Mouse (Mus musculus): ENCODE data around the gene Ncam1. TPM values are rescaled to one million over a fixed set of nuclear protein-coding genes. Genes with fewer than 3 reads are reported as not detected.
A peak's percentile ranks its signal among the peaks of the same experiment; 100 is the strongest.

Gene Ncam1
- polyA plus RNA-seq, 1 experiment = 7.2 TPM

DNA sequence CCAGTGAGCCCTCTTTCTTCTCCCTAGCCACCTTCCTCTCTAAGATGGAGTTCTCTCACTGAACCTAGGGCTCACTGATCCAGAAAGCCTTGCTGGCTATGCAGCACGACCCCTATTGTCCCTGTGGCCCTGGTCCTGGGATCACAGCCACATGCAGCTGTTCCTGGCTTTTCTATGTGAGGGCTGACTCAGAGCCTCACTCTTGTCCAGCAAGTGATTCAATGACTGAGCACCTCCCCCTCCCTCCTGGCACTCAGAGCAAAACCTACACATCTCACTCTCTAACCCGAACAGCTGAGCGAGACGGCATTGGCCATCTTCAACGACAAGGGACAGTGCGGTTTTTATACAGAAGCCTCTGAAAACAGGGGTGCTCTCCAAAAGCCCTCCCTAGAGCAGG, 260.9 kb downstream of the Ncam1 start:
- no peaks in the 10 kb centered on the region for H3K9me3 ChIP-seq (replicated peaks; ENCODE audit: control insufficient read depth, insufficient read depth, low read length, poor library complexity, severe bottlenecking)
- H3K36me3 ChIP-seq (ENCODE audit: control insufficient read depth, insufficient read depth, low read length, poor library complexity, severe bottlenecking) = no peaks in the 10 kb centered on the region
- TF ChIP-seq POLR2A (IDR thresholded peaks at IDR 0.05; ENCODE audit: insufficient read depth, low read length) = no peak
- no peak for TF ChIP-seq CTCF (IDR thresholded peaks at IDR 0.05; ENCODE audit: low read depth, low read length)
- H3K27me3 ChIP-seq (ENCODE audit: control insufficient read depth, insufficient read depth, low read length, poor library complexity, severe bottlenecking) = no peaks in the 10 kb centered on the region
- no peak overlapping the region for H3K4me3 ChIP-seq (ENCODE audit: low read depth, low read length)
- peaks cover 3% of the 10 kb centered on the region for H3K4me1 ChIP-seq (ENCODE audit: control insufficient read depth, insufficient read depth, low read length)
- no peak overlapping the region for H3K27ac ChIP-seq (ENCODE audit: insufficient read depth, low read length)
- no peak overlapping the region for H3K9ac ChIP-seq (ENCODE audit: low read depth, poor library complexity, severe bottlenecking)

DNA sequence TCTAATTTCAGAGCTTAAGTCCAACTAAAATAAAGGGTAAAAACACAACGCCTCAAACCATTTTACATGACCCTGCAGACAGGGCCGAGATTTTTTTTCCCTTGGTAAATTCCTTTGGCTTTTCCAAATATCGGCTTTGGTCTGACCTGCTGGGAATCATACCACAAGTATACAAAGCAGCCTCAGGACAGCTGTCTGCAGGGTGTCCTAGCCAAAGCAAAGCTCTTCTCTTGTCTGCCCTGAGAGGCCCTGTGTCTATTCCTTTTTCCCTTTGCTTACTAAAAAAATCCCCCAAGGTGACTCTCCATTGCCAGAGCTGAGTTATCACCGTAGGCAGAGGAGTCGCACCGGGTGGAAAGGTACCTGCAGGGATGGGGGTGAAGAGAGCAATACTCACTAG, 262.1 kb downstream of the Ncam1 start:
- no peaks in the 10 kb centered on the region for H3K36me3 ChIP-seq (ENCODE audit: control insufficient read depth, insufficient read depth, low read length, poor library complexity, severe bottlenecking)

DNA sequence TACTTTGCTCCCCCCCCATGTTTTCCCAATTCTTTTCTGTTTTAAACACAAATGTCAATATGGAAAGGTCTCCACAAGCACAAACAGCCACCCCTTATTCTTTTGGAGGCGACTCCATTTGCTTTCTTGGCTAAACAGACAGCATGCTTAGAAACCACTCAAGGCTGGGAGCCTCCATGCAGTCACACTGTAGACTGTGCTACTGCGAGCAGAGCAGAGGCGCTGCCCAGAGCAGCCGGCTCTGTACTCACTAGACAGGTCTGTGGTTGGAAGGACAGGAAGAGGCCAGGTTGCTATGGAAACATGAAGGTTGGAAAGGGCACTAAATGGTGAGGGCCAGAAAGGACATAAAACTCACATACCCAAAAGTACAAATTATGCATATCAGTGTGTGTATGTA, 263.8 kb downstream of the Ncam1 start:
- Histone ChIP-seq H3K36me3 (ENCODE audit: control insufficient read depth, insufficient read depth, low read length, poor library complexity, severe bottlenecking) (no peaks in the 10 kb centered on the region), H3K4me3 (ENCODE audit: low read depth, low read length) (no peak overlapping the region), H3K9ac (ENCODE audit: low read depth, poor library complexity, severe bottlenecking) (no peak overlapping the region), H3K27ac (ENCODE audit: insufficient read depth, low read length) (no peak overlapping the region), H3K4me1 (ENCODE audit: control insufficient read depth, insufficient read depth, low read length) (peaks cover 3% of the 10 kb centered on the region), H3K27me3 (ENCODE audit: control insufficient read depth, insufficient read depth, low read length, poor library complexity, severe bottlenecking) (no peaks in the 10 kb centered on the region), H3K9me3 (replicated peaks; ENCODE audit: control insufficient read depth, insufficient read depth, low read length, poor library complexity, severe bottlenecking) (0 out of 2 replicates have a peak, but pooled peaks cover 4% of the 10 kb centered on the region)
- TF ChIP-seq POLR2A (IDR thresholded peaks at IDR 0.05; ENCODE audit: insufficient read depth, low read length) = no peak
- no peak for TF ChIP-seq CTCF (IDR thresholded peaks at IDR 0.05; ENCODE audit: low read depth, low read length)
- no peak for TF ChIP-seq EP300 (IDR thresholded peaks at IDR 0.05; ENCODE audit: insufficient read depth, low read depth, low read length)

More for the DNA sequence above, 262.1 kb downstream of the Ncam1 start:
- H3K27me3 ChIP-seq (ENCODE audit: control insufficient read depth, insufficient read depth, low read length, poor library complexity, severe bottlenecking) = no peaks in the 10 kb centered on the region
- 0 out of 2 replicates have a peak, but pooled peaks cover 1% of the 10 kb centered on the region for H3K9me3 ChIP-seq (replicated peaks; ENCODE audit: control insufficient read depth, insufficient read depth, low read length, poor library complexity, severe bottlenecking)
- H3K4me3 ChIP-seq (ENCODE audit: low read depth, low read length) = no peak overlapping the region
- no peak overlapping the region for H3K9ac ChIP-seq (ENCODE audit: low read depth, poor library complexity, severe bottlenecking)
- peaks cover 3% of the 10 kb centered on the region for H3K4me1 ChIP-seq (ENCODE audit: control insufficient read depth, insufficient read depth, low read length)
- TF ChIP-seq EP300 (IDR thresholded peaks at IDR 0.05; ENCODE audit: insufficient read depth, low read depth, low read length) (no peak), POLR2A (IDR thresholded peaks at IDR 0.05; ENCODE audit: insufficient read depth, low read length) (no peak), CTCF (IDR thresholded peaks at IDR 0.05; ENCODE audit: low read depth, low read length) (no peak)
- no peak overlapping the region for H3K27ac ChIP-seq (ENCODE audit: insufficient read depth, low read length)

DNA sequence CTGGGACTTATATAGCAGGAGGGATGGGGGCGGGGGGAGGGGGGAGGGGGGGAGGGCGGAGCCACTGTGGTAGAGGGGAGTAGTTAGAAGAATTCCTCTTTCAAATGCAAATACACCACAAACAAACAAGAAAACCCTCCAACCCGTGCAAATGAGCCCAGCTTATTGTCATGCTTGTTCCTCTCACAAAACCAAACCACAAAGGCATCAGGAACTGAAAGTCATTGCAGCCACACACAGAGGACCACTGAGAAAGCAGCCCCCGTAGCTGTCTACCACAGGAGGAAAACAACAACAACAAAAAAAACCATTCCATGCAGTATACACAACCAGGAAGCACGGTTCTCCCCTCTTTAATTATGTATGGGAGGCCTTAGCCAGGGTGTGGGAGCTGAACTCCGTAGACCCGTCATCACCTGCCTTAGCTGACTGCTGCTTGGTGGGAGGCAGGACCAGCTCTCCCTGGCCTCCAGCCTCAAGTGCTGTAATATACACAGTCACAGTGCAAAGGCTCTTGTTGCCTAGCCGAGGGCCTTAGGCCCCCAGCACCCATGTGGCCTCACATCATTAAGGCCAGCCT, 264.7 kb downstream of the Ncam1 start:
- H3K9me3 ChIP-seq (replicated peaks; ENCODE audit: control insufficient read depth, insufficient read depth, low read length, poor library complexity, severe bottlenecking) = 0 out of 2 replicates have a peak, but pooled peaks cover 4% of the 10 kb centered on the region
- H3K27me3 ChIP-seq (ENCODE audit: control insufficient read depth, insufficient read depth, low read length, poor library complexity, severe bottlenecking) = no peaks in the 10 kb centered on the region
- no peak for TF ChIP-seq CTCF (IDR thresholded peaks at IDR 0.05; ENCODE audit: low read depth, low read length)
- 0 out of 2 replicates have a peak, but pooled peaks have one; percentile 45 for TF ChIP-seq EP300 (IDR thresholded peaks at IDR 0.05; ENCODE audit: insufficient read depth, low read depth, low read length)
- peak overlapping the region; percentile 38 for H3K27ac ChIP-seq (ENCODE audit: insufficient read depth, low read length)
- no peak overlapping the region for H3K4me3 ChIP-seq (ENCODE audit: low read depth, low read length)
- no peaks in the 10 kb centered on the region for H3K36me3 ChIP-seq (ENCODE audit: control insufficient read depth, insufficient read depth, low read length, poor library complexity, severe bottlenecking)
- H3K9ac ChIP-seq (ENCODE audit: low read depth, poor library complexity, severe bottlenecking) = 0 out of 2 replicates have a peak overlapping the region, but pooled peaks have one; percentile 3
- peaks cover 3% of the 10 kb centered on the region for H3K4me1 ChIP-seq (ENCODE audit: control insufficient read depth, insufficient read depth, low read length)

DNA sequence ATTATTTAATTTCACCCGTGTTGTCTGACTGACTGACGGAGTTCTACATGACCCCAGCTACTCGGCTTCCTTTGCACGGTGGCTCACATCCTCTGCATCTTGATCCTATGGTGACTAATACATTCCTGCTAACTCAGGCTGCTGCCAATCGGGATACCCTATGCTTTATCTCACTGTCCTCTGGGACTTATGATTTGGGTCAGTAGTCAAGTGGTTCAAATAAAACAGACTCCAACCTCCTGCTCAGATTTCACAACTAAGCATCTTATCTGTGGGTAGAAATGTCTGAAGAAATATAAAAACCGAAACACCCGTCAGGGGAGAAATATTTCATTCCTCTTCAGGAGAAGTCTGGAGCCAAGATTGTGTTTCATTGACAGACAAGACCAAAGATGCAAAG, 265.3 kb downstream of the Ncam1 start:
- Histone ChIP-seq H3K9me3 (replicated peaks; ENCODE audit: control insufficient read depth, insufficient read depth, low read length, poor library complexity, severe bottlenecking) (0 out of 2 replicates have a peak, but pooled peaks cover 4% of the 10 kb centered on the region), H3K4me1 (ENCODE audit: control insufficient read depth, insufficient read depth, low read length) (peaks cover 3% of the 10 kb centered on the region), H3K9ac (ENCODE audit: low read depth, poor library complexity, severe bottlenecking) (no peak overlapping the region), H3K27ac (ENCODE audit: insufficient read depth, low read length) (no peak overlapping the region), H3K4me3 (ENCODE audit: low read depth, low read length) (no peak overlapping the region), H3K27me3 (ENCODE audit: control insufficient read depth, insufficient read depth, low read length, poor library complexity, severe bottlenecking) (no peaks in the 10 kb centered on the region), H3K36me3 (ENCODE audit: control insufficient read depth, insufficient read depth, low read length, poor library complexity, severe bottlenecking) (no peaks in the 10 kb centered on the region)
- TF ChIP-seq EP300 (IDR thresholded peaks at IDR 0.05; ENCODE audit: insufficient read depth, low read depth, low read length) (no peak), CTCF (IDR thresholded peaks at IDR 0.05; ENCODE audit: low read depth, low read length) (no peak), POLR2A (IDR thresholded peaks at IDR 0.05; ENCODE audit: insufficient read depth, low read length) (no peak)

DNA sequence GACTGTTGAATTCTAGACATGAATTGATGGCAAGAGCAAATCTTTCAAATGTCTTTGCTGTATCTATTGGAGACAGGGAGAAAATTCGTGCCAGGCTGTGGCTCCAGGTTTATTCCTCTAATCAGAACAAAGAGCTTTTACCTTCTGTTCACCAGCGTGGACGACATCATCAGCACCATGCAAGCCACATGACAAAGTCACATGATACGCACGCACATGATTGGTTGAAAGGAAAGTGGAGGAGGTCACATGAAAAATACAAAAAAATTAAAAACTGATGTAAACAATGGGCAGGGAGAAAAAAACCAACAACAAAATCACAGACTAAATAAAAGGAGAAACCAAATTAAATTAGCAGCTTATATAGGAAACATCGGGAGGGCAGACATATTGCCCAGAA, 266.9 kb downstream of the Ncam1 start:
- Histone ChIP-seq H3K27ac (ENCODE audit: insufficient read depth, low read length) (no peak overlapping the region), H3K9me3 (replicated peaks; ENCODE audit: control insufficient read depth, insufficient read depth, low read length, poor library complexity, severe bottlenecking) (0 out of 2 replicates have a peak, but pooled peaks cover 4% of the 10 kb centered on the region), H3K4me1 (ENCODE audit: control insufficient read depth, insufficient read depth, low read length) (peaks cover 3% of the 10 kb centered on the region), H3K36me3 (ENCODE audit: control insufficient read depth, insufficient read depth, low read length, poor library complexity, severe bottlenecking) (no peaks in the 10 kb centered on the region), H3K9ac (ENCODE audit: low read depth, poor library complexity, severe bottlenecking) (no peak overlapping the region), H3K27me3 (ENCODE audit: control insufficient read depth, insufficient read depth, low read length, poor library complexity, severe bottlenecking) (no peaks in the 10 kb centered on the region), H3K4me3 (ENCODE audit: low read depth, low read length) (no peak overlapping the region)
- TF ChIP-seq POLR2A (IDR thresholded peaks at IDR 0.05; ENCODE audit: insufficient read depth, low read length) (no peak), EP300 (IDR thresholded peaks at IDR 0.05; ENCODE audit: insufficient read depth, low read depth, low read length) (no peak), CTCF (IDR thresholded peaks at IDR 0.05; ENCODE audit: low read depth, low read length) (no peak)
